Mouse (Mus musculus) neural tube, embryonic 10.5 days (tissue): Measurements from ENCODE around the gene Mrap.
A peak's percentile ranks its signal among the peaks of the same experiment; 100 is the strongest.

Experiments used
- DNase-seq: peaks from one replicate; pipeline ENCODE4 v3.0.0-alpha.2; 2017; ENCODE audit warnings: low spot score; ENCODE audit errors: extremely low spot score

Mrap gene

DNA sequence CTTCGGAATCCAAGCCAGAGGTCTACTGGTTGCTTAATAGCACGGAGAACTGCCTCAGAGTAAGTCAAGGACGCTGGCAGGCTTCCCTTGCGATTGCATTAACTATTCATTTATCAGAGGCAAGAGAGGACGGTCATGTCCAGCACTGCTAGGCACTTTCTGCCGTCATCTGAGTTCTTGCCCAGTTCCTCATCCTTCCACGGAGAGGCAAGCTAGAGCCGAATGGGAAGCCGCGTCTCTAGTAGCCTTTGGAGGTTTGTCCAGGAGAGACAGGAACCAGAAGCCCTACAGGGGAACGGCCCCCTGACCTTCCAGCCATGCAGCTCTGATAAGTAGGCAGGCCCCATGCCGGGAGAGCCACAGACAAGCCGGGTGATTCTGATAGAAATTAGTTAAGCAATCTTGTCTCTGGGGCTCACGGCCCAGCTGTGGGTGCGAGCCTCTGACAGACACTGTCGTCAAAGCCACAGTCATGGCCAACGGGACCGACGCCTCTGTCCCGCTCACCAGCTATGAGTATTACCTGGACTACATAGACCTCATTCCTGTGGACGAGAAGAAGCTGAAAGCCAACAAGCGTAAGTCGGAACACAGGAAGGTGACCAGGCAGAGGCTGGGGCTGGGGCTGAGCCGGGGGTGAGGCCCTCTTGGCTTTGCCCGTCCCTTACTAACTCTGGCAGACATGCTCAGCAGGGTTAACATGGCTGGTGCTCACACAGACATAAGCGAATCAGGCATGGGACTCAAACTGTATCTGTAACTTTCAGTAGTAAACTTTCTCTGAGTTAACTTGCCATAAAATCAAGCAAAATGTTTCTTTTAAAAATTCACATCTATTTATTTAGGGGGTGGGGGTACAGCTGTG, at the start of gene Mrap:
Gene Mrap, plus strand, starts transcription at position 116 of the 865 bp plus-strand sequence.
- DNase-seq = no peak

DNA sequence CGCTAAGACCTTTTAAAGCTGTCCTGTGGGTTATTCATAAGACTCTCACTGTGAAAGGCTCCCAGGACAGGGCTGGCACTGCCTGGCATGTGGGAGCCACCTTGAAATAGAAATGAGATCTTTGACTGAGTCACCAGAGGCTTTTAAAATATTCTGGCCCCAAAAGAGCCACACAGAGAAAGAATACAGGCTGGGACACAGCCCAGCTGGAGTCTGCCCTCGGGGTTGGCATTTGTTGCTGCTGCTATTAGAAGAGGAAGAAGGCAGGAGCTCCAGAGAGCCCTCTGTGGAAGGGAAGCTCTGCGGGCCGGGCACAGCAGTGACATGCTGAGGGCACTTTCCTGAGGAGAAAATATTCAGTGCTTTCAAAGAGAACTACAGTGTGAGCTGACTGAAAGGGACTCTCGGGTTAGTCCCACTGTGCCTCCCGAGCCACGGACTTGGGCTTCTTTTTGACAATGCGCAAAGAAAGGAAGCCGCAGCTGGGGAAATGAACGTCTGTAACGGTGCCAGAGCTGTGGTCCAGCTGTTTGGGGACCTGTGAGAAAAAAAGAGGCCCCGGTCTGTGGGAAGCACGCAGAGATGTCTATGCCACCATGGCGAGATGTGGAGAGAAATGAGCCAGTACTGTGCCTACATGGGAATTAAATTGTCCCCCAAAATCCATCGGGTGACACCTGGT, 45.2 kb upstream of the Mrap start:
- DNase-seq = no peak

DNA sequence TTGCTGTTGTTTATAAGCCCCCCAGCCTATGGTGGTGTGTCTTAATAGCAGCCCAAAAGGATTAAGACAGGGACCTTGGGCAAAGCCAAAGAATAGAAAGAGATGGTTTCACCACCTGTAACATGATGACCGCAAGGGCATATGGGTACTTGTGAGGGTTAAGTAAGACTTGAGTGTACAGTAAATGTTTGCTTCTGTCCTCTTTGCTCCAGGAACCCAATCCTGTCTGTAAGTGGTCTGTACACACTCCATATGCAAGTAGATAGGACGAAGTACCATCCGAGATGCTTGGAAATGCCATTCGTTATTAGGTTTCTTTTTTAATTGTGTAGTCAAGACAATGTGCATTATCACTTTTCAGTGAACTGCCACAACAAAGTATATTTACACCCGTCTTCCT, 44.4 kb upstream of the Mrap start:
- no peak for DNase-seq

DNA sequence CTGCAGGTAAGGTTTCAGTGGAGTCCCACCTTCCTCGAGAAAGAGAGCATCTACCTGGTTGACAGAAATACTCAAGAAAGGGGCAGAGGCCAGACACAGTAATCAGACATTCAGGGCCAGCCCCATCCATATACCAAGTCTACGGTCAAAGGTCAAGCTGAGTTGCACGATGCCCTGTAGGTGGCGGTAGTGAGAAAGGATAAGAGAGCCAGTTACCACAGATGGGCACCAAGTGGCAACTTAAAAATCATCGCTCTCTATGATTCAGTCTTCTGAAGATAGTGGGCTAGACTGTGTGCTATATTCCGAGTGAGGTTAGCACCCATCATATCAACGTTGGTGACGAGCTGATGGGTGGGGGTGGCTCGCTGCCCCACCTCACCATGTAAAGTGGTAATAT, 43.3 kb upstream of the Mrap start:
- no peak for DNase-seq

DNA sequence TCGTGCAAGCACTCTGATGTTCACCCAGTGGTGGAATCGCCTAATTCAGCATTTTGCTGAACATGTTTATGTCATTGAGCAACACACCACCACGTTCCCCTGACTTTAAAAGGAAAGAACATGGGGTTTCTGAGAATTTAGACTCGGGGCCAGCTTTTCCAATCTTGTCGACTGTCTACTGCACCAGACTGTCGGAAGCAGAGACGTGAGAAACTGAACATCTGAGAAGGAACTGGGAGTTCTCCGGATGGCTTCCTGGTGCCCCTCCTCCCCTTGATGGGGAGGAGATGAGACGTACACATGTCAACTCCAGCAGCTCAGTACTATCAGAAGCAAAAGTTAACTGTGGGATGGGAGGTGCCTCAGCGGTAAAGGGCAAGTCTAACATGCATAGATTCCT, 42.9 kb upstream of the Mrap start:
- no peak for DNase-seq

DNA sequence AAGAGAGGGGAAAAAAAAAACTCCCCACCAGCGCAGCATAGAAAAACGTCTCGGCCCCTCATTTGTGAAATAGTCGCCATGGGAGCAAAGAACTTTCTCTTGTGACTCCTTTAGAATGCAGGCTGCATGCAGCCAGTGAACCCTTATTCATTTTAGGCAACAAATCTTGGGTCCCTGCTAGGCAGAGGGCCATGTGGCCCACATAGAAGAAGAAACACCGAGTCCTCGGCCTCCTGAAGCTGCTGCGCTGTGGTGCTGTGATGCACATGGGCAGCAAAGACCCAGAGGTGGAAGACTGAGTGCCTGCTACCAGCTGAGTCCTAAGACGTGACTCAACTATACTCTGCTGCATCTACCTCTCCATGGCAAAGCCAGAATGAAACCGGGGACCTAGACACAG, 41.7 kb upstream of the Mrap start:
- DNase-seq = no peak

DNA sequence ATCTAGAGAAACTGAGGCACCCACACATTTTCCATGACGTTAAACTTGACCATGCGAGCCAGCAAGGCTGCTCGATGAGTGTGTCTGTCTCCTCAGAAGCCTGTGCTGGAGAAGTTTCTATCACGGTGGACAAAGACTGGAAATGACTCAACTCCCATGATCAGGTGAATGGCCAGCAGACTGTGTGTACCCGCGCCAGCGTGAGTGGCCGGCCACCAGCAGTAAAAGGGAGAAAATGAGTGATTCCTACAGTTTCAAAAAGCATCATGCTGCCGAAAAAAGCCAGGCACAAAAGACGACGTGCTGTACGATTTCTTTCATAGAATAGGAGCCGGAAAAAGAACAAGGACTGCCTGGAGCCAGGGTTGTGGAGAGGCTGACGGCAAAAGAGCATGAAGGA, 38.6 kb upstream of the Mrap start:
- DNase-seq = no peak

DNA sequence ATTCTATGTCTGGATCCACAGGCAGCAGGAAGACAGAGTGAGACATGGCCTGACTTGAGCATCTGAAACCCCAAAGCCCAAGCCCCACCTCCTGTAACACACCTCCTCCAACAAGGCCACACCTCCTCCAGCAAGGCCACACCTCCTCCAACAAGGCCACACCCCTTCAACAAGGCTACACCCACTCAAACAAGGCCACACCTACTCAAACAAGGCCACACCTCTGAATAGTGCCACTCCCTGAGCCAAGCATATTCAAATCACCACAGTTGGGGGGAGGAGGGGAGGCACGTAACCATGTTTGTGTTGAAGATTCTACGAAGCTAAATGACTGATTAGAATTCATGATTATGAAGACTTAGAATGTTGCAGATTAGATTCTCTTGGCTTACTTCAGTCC, 36.5 kb upstream of the Mrap start:
- no peak for DNase-seq

DNA sequence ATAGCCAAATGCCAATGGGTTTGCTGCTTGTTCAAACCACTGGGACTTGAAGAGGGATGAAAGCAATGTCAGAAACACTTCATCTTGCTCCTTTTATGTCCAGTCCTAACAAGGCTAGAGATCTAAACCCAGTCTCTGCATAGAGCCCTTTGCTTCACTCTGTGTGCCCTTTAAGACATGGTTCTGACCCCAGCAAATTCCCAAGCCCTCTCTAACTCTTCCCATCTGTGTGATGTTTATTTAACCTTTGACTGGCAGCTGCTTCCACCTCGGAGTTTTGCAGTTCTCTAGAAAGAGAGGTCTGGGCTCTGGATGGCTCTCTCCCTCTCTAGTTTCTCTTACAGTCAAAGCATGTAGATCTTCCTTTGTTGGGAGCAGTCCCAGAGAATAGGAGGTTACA, 34.4 kb upstream of the Mrap start:
- peak; percentile 45 for DNase-seq

DNA sequence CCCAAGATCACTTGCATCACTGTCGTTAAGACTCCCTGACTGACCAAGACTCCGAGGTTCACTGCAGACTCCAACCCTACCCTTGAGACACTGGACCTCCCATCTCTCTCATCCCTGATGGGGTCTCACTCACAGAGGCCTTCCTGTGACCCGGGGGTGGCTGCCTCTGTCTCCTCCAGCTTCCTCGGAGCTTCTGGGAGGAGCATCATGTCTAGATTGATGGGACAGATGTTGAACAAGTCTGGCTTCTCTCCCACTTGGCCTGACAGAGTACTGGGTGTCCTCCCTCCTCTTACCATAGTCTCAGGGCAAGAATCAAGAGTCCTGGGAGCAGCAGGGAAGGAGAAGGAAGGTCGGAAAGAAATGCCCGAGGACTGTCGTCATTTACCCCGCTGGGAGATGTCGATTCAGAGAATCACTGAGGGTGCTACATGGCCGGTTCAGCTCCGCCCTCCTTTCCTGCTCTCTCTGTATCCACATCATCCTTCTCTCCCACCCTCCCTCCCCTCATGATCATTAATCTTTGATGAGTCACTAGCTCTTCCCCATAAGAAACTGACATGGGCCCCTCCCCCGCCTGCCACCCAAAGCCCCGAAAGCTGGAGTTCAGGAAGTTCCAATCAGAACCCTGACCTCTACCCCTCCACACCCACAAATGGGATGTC, 33.7 kb upstream of the Mrap start:
- DNase-seq = peak; percentile 40

DNA sequence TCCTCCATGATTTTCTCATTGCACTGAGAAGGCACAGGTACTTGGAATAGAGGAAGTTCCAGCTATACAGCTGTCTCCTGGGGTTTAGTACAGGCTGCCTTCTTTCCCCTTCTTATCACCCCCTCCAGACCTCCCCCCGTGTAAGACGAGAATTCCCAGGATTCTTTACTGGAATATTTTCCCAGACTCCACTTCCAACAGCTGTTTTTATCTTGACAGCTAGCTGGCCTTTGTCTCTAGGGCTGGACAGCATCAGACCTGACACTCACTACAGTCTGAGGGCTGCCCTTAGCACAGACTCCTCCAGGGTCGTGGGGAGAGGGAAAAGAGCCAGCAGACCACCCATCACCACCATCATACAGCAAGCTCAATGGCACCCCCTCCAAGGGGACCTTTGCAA, 31.7 kb upstream of the Mrap start:
- no peak for DNase-seq

DNA sequence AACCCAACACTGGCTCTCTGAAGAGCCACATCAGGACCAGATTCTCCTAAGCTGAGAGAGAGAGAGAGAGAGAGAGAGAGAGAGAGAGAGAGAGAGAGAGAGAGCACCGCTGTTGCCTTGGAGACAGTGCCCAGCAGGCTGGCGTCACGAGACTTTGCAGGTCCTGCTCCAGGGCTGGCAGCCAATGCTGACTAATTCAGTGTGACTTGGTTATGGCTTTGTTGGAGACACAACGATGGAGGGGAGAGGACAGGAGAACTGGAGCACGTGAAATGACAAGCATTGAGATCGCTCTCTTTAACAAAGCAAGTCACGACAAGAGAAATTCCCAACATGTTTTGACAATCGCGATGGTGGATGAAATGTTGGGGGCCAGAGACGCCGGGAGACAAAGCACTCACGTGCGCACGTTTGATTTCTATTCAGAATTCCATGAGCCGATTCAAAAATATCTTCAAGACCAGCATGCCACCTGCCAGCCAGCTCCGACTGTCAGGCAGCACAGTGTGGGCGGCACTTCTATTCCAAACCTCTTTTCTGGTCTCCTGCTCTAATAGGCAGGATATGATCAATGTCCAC, 28.2 kb upstream of the Mrap start:
- DNase-seq = peak; percentile 48

DNA sequence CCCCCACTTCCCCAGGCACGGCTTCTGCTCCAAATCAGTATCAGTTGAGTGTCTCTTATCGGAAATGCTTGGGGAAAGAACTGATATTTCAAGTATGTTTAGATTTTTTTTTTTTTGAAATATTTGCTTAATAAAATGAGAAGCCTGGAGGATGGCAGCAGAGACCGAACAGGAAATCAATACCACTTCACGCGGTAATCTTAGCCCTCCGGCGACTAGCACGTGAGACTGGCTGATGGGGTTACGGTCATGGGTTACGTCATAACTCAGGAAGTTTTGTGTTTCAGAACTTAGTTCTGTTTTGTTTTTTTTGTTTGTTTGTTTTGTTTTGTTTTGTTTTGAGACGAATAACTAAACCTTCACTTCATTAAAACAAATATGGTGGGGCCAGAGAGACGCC, 27.7 kb upstream of the Mrap start:
- DNase-seq = no peak

DNA sequence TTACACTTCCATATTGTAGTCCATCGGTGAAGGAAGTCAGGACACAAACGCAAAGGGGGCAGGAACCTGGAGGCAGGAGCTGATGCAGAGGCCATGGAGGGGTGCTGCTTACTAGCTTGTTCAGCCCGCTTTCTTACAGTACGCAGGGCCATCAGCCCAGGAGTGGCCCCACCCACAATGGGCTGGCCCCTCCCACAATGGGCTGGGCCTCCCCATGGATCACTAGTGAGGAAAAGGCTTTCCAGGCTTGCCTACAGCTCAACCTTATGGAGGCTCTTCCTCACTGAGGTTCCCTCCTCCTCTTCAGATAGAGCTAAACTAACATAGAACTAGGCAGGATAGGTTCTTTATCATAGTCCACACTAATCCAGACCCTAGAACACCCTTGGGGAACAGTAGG, 14.0 kb upstream of the Mrap start:
- DNase-seq = no peak

DNA sequence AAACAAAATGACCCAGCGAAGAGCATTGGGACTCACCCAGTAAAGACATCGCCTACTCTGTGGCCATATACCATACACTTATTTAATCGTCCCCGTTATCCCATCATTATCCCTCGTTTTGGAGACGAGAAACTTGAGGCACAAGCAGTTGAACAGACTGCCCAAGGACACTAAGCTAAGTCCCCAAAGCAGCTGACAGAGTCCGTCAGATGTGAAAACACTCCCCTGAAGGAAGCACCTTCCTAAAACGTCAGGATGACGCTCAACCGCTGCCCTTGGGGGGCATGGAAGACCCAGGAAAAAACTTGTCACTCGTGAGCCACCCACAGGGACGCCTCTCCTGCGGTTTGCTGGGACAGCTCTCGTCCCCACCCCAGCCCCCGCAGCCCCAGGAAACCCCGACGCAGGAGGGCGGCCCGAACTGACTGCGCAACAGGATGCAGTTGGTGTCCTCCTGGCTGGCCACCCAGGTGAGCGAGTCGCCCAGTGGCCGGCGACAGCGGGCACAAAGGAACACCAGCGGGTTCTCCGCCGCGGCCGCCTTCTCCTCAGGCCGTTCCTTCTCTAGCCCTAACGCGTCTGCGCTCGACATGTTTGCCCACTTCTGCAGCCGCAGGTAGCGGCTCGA, 11.3 kb upstream of the Mrap start:
- DNase-seq = peak; percentile 26

DNA sequence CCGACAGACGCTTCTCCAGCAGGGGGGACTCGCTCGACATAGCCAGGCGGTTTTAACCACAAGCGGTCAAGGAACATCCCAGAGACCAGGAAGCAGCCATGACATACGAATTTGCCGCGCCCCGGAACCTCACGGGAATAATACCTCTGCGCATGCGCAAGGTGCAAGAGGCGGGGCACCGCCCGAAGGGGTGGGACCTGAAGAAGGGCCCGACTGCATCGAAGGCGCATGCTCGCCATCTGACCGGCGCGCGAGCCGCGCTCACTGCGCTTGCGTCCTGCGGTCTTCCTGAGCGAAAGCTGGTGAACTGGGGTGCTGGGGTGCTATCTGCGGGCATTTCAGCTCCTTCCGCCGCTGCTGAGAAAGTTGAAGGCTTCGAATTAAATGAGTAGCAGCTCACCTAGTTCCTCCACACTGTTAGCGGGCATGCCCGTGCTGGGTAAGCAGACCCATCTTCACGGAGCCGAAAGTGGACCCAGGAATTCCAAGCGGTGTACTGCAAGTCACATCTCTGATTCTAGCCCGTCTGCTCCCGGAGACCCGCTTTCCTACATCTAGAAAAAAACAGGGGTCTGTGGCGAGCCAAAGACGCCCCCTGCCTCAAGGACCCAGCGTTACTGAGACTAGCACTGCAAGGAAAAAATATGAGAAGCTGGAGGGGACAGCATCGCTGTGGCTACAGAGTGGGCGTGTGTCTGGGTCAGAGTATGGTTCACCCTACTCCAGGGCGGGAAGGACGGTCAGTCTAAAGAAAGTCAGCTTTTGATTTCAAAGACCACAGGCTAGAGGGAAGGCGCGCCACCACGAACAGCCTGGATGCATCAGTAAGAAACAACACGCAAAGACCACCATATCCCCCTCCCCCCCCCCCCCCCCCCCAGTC, 10.5 kb upstream of the Mrap start, which contains the start of gene Mis18a:
Gene Mis18a, minus strand, starts transcription at position 172 of the 883 bp plus-strand sequence.
- peak; percentile 97 for DNase-seq

DNA sequence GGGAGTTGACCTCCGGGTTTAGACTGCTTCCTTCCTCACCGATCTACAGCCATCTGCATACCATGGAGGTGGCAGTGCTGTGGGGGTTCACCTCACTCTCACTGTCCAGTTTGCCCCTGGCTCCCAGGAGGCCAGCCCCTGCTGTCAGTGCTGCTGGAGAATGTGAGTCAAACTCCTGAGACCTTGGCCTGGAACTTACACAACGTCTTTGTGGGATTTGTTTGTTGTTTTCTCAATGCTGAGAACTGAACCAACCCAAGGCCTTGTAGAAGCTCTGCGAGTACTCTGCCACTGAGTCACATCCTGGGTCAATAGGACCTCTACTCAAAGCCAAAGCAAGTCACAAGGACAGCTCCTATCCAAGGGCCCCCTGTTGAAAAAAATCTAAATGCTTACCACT, 2.4 kb upstream of the Mrap start:
- DNase-seq = no peak

DNA sequence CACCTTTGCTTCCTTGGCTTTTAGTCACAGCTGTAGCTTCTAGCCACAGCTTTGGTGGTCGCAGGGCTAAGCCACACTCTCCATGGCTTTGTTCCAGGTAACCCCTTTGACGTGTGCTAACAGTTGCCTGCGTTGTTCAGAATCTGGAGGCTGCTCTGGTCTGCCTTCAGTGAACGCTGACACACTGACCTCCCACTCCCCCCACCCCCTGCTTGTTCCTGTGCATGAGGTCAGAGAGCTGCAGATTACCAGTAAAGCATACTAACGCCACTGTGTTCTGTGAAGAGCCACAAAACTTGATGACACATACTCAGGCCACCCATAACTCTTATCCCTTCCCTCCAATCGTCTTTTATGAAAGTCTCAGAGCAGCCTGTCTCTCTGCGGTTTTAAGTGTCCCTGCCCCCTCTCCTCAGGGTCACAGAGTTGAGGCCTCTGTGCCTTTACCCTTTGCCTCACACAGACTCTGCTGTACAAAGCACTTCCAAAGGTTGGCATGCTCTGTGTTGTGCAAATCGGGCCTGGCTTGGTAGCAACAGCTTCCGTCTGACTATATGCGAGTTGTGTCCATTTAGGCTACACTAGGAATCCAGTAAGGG, 1.2 kb upstream of the Mrap start:
- no peak for DNase-seq

DNA sequence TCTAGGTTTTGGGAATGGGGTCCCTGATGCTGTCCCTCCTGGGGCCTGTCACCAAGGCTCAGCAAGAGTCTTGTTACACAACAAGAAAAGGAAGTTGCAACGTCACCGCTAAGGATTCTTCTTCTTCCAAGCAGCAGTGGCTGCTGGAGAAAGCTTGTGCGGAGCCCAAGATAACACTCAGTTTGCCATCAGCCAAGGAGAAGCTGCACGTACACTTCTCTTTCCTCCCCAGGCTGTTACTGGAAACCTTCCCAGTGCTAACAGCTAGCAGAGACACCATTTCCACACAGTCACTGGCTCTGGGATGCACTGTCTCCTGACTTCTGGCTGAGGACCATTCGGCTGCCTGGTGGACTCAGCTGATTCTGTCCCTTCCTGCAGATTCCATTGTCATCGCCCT, 9.1 kb downstream of the Mrap start:
- no peak for DNase-seq

DNA sequence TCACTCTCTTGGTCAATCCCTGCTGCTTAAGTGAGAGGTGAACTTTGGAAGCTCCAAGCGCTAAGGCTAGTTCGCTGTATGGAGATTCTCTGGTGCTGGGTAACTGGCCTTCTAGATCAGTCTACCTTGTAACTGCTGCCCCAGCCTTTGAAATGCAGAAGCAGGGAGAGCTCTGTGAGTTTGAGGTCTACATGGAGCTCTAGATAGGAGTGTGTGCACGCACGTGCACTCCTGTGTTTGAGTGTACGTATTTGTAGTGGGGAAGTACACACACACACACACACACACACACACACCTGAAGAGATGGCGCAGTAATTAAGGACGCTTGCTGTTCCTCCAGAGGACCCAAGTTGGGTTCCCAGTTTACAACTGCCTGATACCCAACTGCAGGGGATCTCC, 10.2 kb downstream of the Mrap start:
- no peak for DNase-seq
